Mouse (Mus musculus) heart, adult 11 months (tissue): ENCODE results near the gene Rexo5.

ENCODE experiments used
- DNase-seq: peaks from one replicate; pipeline ENCODE4 v3.0.0; 2022

Gene Rexo5

DNA sequence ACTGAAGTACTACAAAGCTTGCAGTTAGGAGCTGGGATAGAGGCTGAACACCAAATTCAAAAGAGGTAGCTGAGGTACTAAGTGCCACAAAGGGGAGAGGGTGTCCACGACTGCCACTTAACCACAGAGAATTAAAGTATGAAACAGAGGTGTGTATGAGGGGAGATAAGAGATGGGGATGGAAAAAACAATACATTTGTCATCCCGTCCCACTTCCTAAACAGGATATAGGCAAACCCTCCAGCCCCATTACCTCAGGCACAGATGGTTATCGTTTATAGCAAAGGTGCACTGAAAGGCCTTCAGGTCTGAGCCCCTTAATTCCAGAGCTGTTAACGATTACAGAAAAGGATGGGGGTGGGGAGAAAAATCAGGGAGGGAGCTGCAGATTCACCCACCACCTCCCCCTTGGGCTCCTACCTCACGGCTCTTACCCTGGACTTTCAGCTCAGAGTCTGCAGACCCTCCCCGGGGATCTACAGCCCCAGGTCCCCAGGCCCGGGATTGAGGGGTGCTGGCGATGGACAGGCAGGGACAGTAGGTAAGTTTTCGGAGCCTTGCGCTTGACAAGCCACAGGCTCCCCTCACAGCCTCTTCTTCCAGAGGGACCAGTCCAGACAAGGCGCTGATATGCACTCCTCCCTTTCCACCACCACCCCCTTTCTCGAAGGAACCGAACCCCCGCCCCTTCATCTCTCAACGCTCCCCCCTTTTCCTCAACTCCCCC lies 101.2 kb downstream of the Rexo5 start:
- DNase-seq = no peak

DNA sequence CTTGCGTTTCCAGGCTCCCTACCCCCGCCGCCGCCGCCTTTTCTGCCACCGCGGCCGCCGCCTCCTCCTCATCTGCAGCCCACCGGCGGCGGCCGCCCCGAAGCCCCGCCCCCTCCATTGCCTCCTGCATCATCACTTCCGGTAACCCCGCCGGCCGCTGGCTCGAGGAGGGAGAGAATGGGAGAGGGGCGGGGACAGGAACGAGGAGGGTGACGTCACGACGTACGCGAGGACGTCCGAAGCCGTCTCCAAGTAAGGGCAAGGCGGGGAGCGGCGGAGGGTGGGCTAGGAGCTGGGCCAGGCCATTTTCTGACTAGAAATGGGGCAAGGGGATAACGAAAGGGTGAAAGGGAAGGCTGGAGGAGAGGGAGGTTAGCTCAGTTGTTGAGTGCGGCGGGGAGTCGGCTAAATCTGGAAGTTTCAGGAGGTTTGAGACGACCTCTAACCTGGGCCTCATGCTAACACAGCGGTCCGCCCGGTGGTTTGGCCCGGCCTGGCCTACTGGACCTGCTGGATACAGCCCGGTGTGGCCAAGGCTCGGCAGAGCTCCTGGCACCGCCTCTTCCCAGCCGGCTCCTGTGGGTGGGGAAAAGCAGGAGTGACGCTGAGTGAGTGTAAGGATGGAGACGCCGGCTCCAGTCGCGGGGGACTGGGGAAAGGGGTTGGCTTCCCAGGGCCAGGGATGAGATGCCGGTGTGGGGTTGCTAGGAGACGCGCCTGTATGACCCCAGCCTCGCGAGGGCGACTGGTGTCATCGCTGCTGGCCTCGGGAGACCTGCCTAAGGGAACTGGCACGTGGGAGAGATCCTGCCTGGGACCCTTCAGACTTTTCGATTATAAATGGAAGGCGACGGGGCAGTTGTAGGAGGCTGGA lies 102.1 kb downstream of the Rexo5 start, which contains the start of the genes Lyrm1 and Dcun1d3:
Gene Lyrm1 (plus strand): TSS at position 223 of the 874 bp plus-strand sequence.
Gene Dcun1d3 (minus strand): TSS at position 660 of the 874 bp plus-strand sequence.
- peak; percentile 100 for DNase-seq

DNA sequence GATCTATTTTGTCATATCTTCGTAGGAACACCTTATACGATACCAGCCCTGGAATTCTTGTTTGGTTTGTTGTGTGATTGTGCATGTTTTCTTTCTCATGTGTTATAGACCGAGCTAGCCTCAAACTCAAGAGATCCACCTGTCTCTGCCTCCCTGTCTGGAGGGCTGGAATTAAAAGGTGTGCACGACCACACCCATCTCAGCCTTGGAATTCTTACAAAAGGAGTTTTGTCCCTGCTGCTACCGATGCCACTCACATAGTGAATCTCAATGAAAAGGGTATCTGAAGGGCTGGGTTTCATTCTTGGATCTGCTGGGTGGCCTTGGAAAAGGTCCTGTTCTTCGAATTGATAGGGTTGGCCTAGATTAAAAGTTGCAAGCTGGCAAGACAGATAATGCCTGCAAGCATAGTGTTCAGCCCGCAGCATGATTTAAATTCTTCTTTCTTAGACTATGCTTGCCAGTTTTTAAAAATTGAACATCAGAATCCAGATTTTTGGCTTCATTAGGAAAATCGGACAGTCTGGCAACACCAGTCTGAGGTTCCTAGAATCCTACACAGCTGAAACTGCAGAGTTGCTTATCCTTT lies 103.8 kb downstream of the Rexo5 start:
- peak; percentile 69 for DNase-seq

DNA sequence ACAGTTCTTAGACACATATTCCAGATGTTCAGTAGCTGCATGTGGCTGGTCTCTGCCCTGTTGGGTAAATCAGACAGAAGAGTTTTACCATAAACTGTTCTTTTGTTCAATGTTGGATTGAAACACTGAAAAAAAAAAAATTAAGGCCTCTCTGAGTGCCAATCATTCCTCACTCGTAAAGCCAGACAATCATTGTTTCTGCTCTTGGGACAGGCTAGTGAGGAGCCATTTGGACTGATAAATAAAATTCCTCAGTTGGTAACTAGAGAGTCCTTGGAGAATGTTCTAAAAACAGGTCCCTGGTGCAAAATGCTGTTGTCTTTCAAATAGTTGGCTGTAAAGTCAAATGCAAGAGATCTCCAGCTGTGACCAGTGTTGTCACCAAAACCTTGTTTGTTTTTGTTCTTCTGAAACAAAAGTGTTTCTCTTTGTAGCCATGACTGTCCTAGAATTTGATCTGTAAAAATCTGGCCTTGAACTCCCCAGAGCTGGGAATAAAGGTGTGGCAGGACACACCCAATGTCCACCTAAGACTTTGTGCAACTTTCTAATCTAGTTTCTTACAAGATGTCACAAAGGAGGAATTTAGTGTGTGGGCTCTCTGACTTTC lies 104.5 kb downstream of the Rexo5 start:
- DNase-seq = peak; percentile 52
